In the genomic region with DNA sequence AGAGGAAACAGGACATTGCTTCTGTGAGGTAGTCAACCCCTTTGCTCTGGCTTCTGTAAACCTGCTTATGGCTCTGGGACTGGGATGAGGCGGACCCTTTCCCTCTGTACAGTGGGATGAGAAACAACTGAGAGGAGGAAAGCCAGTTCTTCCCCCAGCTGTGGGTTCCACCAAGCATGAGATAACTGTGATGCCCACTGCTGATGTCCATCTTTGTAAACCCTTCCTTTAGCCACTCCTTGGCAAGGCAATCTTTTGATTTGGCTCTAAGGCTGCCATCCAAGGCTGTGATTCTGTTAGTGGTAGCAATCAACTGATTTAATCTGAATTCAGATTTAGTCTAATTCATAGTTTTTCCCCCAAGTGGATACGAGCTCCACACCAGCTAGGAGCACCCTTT, we compare ENCODE assay signal across 14 mouse cellular contexts. TPM values are rescaled to one million over a fixed set of nuclear protein-coding genes. Genes with fewer than 3 reads are reported as not detected.
DNase-seq lines count a peak whose midpoint lies in the region; ATAC-seq and TF ChIP-seq lines count a peak whose summit lies in the region.
"Had no signal": no experiment of that assay in that cellular context is flagged by ENCODE, and none has a peak within 500 bp of the region (broad histone marks: within the 10 kb centered on the region; RNA-seq: fewer than 3 reads in every experiment).

No protein-coding gene starts in this region.

- H3K4me3 ChIP-seq in erythroblast, embryonic 14.5 days (replicated peaks), result peak overlapping the region; percentile 93
- no peak overlapping the region for H3K4me3 ChIP-seq in hindbrain, embryonic 14.5 days (replicated peaks; ENCODE audit: low read length)
- H3K4me3 ChIP-seq in hindbrain, embryonic 10.5 days, result no peak overlapping the region
- no peak overlapping the region for H3K4me3 ChIP-seq in midbrain, embryonic 14.5 days (replicated peaks; ENCODE audit: low read depth, low read length)
- no peak overlapping the region for H3K4me3 ChIP-seq in midbrain, embryonic 10.5 days
- H3K4me3 ChIP-seq in myocyte, result peak overlapping the region; percentile 70

- 0 out of 2 replicates have a peak overlapping the region, but pooled peaks have one; percentile 60 for H3K4me2 ChIP-seq in hindbrain, embryonic 14.5 days (replicated peaks)
- H3K4me2 ChIP-seq in midbrain, embryonic 14.5 days (ENCODE audit: low read length), result peak overlapping the region; percentile 56
- peak overlapping the region; percentile 98 for H3K4me2 ChIP-seq in myocyte (ENCODE audit: low read depth)

- peaks cover 38% of the 10 kb centered on the region for H3K79me2 ChIP-seq in myocyte (ENCODE audit: control insufficient read depth, insufficient read depth)

- 85% methylated on average over 2 of the region's 2 CpGs for WGBS in hindbrain, embryonic 14.5 days
- 82% methylated on average over 2 of the region's 2 CpGs for WGBS in hindbrain, embryonic 10.5 days
- WGBS in midbrain, embryonic 14.5 days, result 84% methylated on average over 2 of the region's 2 CpGs
- WGBS in midbrain, embryonic 10.5 days, result 90% methylated on average over 2 of the region's 2 CpGs

- H3K4me1 ChIP-seq in erythroblast, embryonic 14.5 days (ENCODE audit: control insufficient read depth), result peaks cover 43% of the 10 kb centered on the region
- peaks cover 6% of the 10 kb centered on the region; the same call in 1 of the 2 replicates for H3K4me1 ChIP-seq in hindbrain, embryonic 14.5 days (replicated peaks; ENCODE audit: control insufficient read depth, insufficient read depth, low read length)
- H3K4me1 ChIP-seq in hindbrain, embryonic 10.5 days (replicated peaks), result peaks cover 37% of the 10 kb centered on the region
- H3K4me1 ChIP-seq in midbrain, embryonic 14.5 days (ENCODE audit: control insufficient read depth, insufficient read depth, low read length), result peaks cover 17% of the 10 kb centered on the region
- H3K4me1 ChIP-seq in midbrain, embryonic 10.5 days, result peaks cover 30% of the 10 kb centered on the region

- H3K27ac ChIP-seq in hindbrain, embryonic 14.5 days, result no peak overlapping the region
- no peak overlapping the region for H3K27ac ChIP-seq in hindbrain, embryonic 10.5 days
- H3K27ac ChIP-seq in midbrain, embryonic 14.5 days (replicated peaks; ENCODE audit: low read depth, low read length), result no peak overlapping the region
- no peak overlapping the region for H3K27ac ChIP-seq in midbrain, embryonic 10.5 days (replicated peaks)
- H3K27ac ChIP-seq: intestine, embryonic 15.5 days; macrophage had no signal

- H3K9me3 ChIP-seq in erythroblast, embryonic 14.5 days (ENCODE audit: control insufficient read depth, low read length), result no peaks in the 10 kb centered on the region
- H3K9me3 ChIP-seq in hindbrain, embryonic 14.5 days (ENCODE audit: control insufficient read depth, low read length), result no peaks in the 10 kb centered on the region
- no peaks in the 10 kb centered on the region for H3K9me3 ChIP-seq in hindbrain, embryonic 10.5 days
- no peaks in the 10 kb centered on the region for H3K9me3 ChIP-seq in midbrain, embryonic 14.5 days (ENCODE audit: control insufficient read depth, low read length)
- H3K9me3 ChIP-seq in midbrain, embryonic 10.5 days (replicated peaks), result 0 out of 2 replicates have a peak, but pooled peaks cover 2% of the 10 kb centered on the region
- H3K9me3 ChIP-seq: embryonic facial prominence, embryonic 12.5 days; heart, embryonic 13.5 days; intestine, embryonic 15.5 days; limb, embryonic 10.5 days had no signal

- no peak overlapping the region for H3ac ChIP-seq in myocyte (ENCODE audit: control insufficient read depth, insufficient read length)

- peaks cover 25% of the 10 kb centered on the region for H3K36me3 ChIP-seq in erythroblast, embryonic 14.5 days (ENCODE audit: control insufficient read depth)
- no peaks in the 10 kb centered on the region for H3K36me3 ChIP-seq in hindbrain, embryonic 14.5 days (replicated peaks; ENCODE audit: control insufficient read depth, insufficient read depth)
- no peaks in the 10 kb centered on the region for H3K36me3 ChIP-seq in hindbrain, embryonic 10.5 days
- H3K36me3 ChIP-seq in midbrain, embryonic 14.5 days (ENCODE audit: control insufficient read depth, insufficient read depth, low read length), result no peaks in the 10 kb centered on the region
- H3K36me3 ChIP-seq in midbrain, embryonic 10.5 days, result peaks cover 5% of the 10 kb centered on the region; the same call in 1 of the 2 replicates
- H3K36me3 ChIP-seq in myocyte (ENCODE audit: control insufficient read depth, insufficient read depth), result no peaks in the 10 kb centered on the region
- H3K36me3 ChIP-seq: embryonic facial prominence, embryonic 12.5 days; heart, embryonic 13.5 days; intestine, embryonic 15.5 days had no signal

- no peak for ATAC-seq in erythroblast, adult 5-6 weeks (replicated peaks; ENCODE audit: low FRiP score, poor library complexity, severe bottlenecking)
- ATAC-seq in hindbrain, embryonic 14.5 days (ENCODE audit: low FRiP score), result no peak
- no peak for ATAC-seq in midbrain, embryonic 14.5 days (ENCODE audit: low FRiP score, low TSS enrichment)

- H3K9ac ChIP-seq in hindbrain, embryonic 14.5 days, result peak overlapping the region; percentile 70
- peak overlapping the region; percentile 79; the same call in 1 of the 2 replicates for H3K9ac ChIP-seq in midbrain, embryonic 14.5 days (replicated peaks; ENCODE audit: low read length)

- no peaks in the 10 kb centered on the region for H3K27me3 ChIP-seq in erythroblast, embryonic 14.5 days (ENCODE audit: control insufficient read depth)
- no peaks in the 10 kb centered on the region for H3K27me3 ChIP-seq in hindbrain, embryonic 14.5 days (ENCODE audit: control insufficient read depth, insufficient read depth, low read length)
- no peaks in the 10 kb centered on the region for H3K27me3 ChIP-seq in hindbrain, embryonic 10.5 days (ENCODE audit: insufficient read depth, poor library complexity, severe bottlenecking)
- no peaks in the 10 kb centered on the region for H3K27me3 ChIP-seq in midbrain, embryonic 14.5 days (ENCODE audit: control insufficient read depth, insufficient read depth, low read length)
- H3K27me3 ChIP-seq in midbrain, embryonic 10.5 days (ENCODE audit: low read depth, poor library complexity, severe bottlenecking), result no peaks in the 10 kb centered on the region
- H3K27me3 ChIP-seq in myocyte (ENCODE audit: control insufficient read depth, insufficient read depth, insufficient read length), result no peaks in the 10 kb centered on the region
- H3K27me3 ChIP-seq: embryonic facial prominence, embryonic 12.5 days; heart, embryonic 13.5 days; intestine, embryonic 15.5 days; Patski had no signal

- no peak for TF ChIP-seq POLR2A in myocyte (IDR thresholded peaks at IDR 0.05; ENCODE audit: insufficient read length, low read depth)

- no peak for DNase-seq in hindbrain, embryonic 14.5 days (ENCODE audit: low spot score)
- DNase-seq in hindbrain, embryonic 10.5 days (ENCODE audit: low spot score), result no peak
- no peak for DNase-seq in midbrain, embryonic 14.5 days
- no peak for DNase-seq in midbrain, embryonic 10.5 days (ENCODE audit: low spot score)
- no peak for DNase-seq in T-cell, adult 2 months (ENCODE audit: low spot score)

TF ChIP-seq in myocyte, 11 proteins besides CTCF, POLR2A, EP300 and RAD21 (continues in another document):
- no peak for TF ChIP-seq POLR2AphosphoS2 (IDR thresholded peaks at IDR 0.05; ENCODE audit: insufficient read length, low read depth)
- no peak for TF ChIP-seq REST (IDR thresholded peaks at IDR 0.05; ENCODE audit: insufficient read depth, insufficient read length)
- no peak for TF ChIP-seq MYOD1 (IDR thresholded peaks at IDR 0.05; ENCODE audit: control insufficient read depth in 1 of 3, insufficient read length in 2 of 3, low read depth in 2 of 3)
- no peak for TF ChIP-seq CEBPB (IDR thresholded peaks at IDR 0.05; ENCODE audit: insufficient read depth, poor library complexity, severe bottlenecking)
- no peak for TF ChIP-seq E2F4 (IDR thresholded peaks at IDR 0.05; ENCODE audit: insufficient read depth)
- no peak for TF ChIP-seq SRF (IDR thresholded peaks at IDR 0.05; ENCODE audit: control insufficient read depth, insufficient read length, low read depth)
- TF ChIP-seq TCF12 (IDR thresholded peaks at IDR 0.05; ENCODE audit: insufficient read depth, poor library complexity, severe bottlenecking), result no peak

RNA-seq across cellular contexts. Expression of a gene that starts 0.7 kb away (rescaled TPM):
- polyA plus RNA-seq in erythroblast, embryonic 14.5 days (2012), result 136 and 157 TPM in 2 replicates
- 15.0 and 25.0 TPM in 2 replicates for total RNA-seq in erythroblast, adult 5-6 weeks (2015; ENCODE audit: low replicate concordance)
- total RNA-seq in erythroblast, adult 5-6 weeks (2017; ENCODE audit: low replicate concordance), result 23.4 and 25.2 TPM in 2 replicates
- 107 and 117 TPM in 2 replicates for polyA plus RNA-seq in hindbrain, embryonic 14.5 days (2014; fragmentation: Nextera tagmentation; extraction: Ambion mirVana)
- polyA plus RNA-seq in hindbrain, embryonic 10.5 days (2016; fragmentation: Nextera tagmentation; extraction: Ambion mirVana), result 158 and 185 TPM in 2 replicates
- polyA plus RNA-seq in midbrain, embryonic 14.5 days (2014; fragmentation: Nextera tagmentation; extraction: Ambion mirVana), result 115 and 128 TPM in 2 replicates
- polyA plus RNA-seq in midbrain, embryonic 10.5 days (2016; fragmentation: Nextera tagmentation; extraction: Ambion mirVana), result 163 and 190 TPM in 2 replicates
- 799 TPM for polyA plus RNA-seq in myocyte (2012; fragmentation: generic; extraction: Trizol)

RNA-seq across cellular contexts. Expression of a gene that starts 12.6 kb away (rescaled TPM):
- 13.2 and 20.3 TPM in 2 replicates for polyA plus RNA-seq in erythroblast, embryonic 14.5 days (2012)
- total RNA-seq in erythroblast, adult 5-6 weeks (2015; ENCODE audit: low replicate concordance), result 1,365 and 1,400 TPM in 2 replicates
- 1,814 and 2,055 TPM in 2 replicates for total RNA-seq in erythroblast, adult 5-6 weeks (2017; ENCODE audit: low replicate concordance)
- 42.1 and 45.1 TPM in 2 replicates for polyA plus RNA-seq in hindbrain, embryonic 14.5 days (2014; fragmentation: Nextera tagmentation; extraction: Ambion mirVana)
- polyA plus RNA-seq in hindbrain, embryonic 10.5 days (2016; fragmentation: Nextera tagmentation; extraction: Ambion mirVana), result 24.2 and 25.6 TPM in 2 replicates
- polyA plus RNA-seq in midbrain, embryonic 14.5 days (2014; fragmentation: Nextera tagmentation; extraction: Ambion mirVana), result 30.9 and 39.3 TPM in 2 replicates
- 24.7 and 28.7 TPM in 2 replicates for polyA plus RNA-seq in midbrain, embryonic 10.5 days (2016; fragmentation: Nextera tagmentation; extraction: Ambion mirVana)
- polyA plus RNA-seq in myocyte (2012; fragmentation: generic; extraction: Trizol), result 88.9 TPM

RNA-seq across cellular contexts. Expression of a gene that starts 55.4 kb away (rescaled TPM):
- 1.2 TPM in 2 replicates for polyA plus RNA-seq in erythroblast, embryonic 14.5 days (2012)
- total RNA-seq in erythroblast, adult 5-6 weeks (2015; ENCODE audit: low replicate concordance), result 6.5 and 10.0 TPM in 2 replicates
- 5.5 and 8.8 TPM in 2 replicates for total RNA-seq in erythroblast, adult 5-6 weeks (2017; ENCODE audit: low replicate concordance)
- polyA plus RNA-seq in hindbrain, embryonic 14.5 days (2014; fragmentation: Nextera tagmentation; extraction: Ambion mirVana), result 51.6 and 53.5 TPM in 2 replicates
- polyA plus RNA-seq in hindbrain, embryonic 10.5 days (2016; fragmentation: Nextera tagmentation; extraction: Ambion mirVana), result 31.5 and 36.9 TPM in 2 replicates
- 39.5 and 60.6 TPM in 2 replicates for polyA plus RNA-seq in midbrain, embryonic 14.5 days (2014; fragmentation: Nextera tagmentation; extraction: Ambion mirVana)
- 29.9 and 38.4 TPM in 2 replicates for polyA plus RNA-seq in midbrain, embryonic 10.5 days (2016; fragmentation: Nextera tagmentation; extraction: Ambion mirVana)
- 20.2 TPM for polyA plus RNA-seq in myocyte (2012; fragmentation: generic; extraction: Trizol)

Comparison
In these comparisons a context has a peak if more than half of its experiments do, and no peak if none do; other contexts are left out.
1. H3K4me3 ChIP-seq: peak in erythroblast, embryonic 14.5 days (single experiment) and myocyte (single experiment); none in hindbrain, embryonic 14.5 days (single experiment), hindbrain, embryonic 10.5 days (single experiment), midbrain, embryonic 14.5 days (single experiment) and midbrain, embryonic 10.5 days (single experiment).
2. Peak in every context shown above with its lines, with median percentiles within 50 percentile points of each other: H3K4me2 ChIP-seq.